Mouse (Mus musculus) testis, adult 10 weeks (tissue): ENCODE data around the gene Gm20869. TPM values are rescaled to one million over a fixed set of nuclear protein-coding genes. Genes with fewer than 3 reads are reported as not detected.

Experiments used
- polyA plus RNA-seq: library from polyadenylated mRNA; stranded (reverse); fragments of 350-450 nt; fragmentation: Illumina TruSeq; extraction: RNeasy Lipid Tissue Mini Kit (QIAGEN cat#74804); gene quantifications from one replicate; pipeline ENCODE4 v1.2.3, GENCODE M21; 2014; ENCODE audit warnings: low read depth, low replicate concordance

The Gm20869 gene
- polyA plus RNA-seq, result 13.1 TPM

GRCm38 (mm10) chrY:71469149-71469548 is at the start of gene Gm20869:
Gene Gm20869, plus strand, starts transcription at chrY:71469449.

Other genes starting within 250 kb of the Gm20869 start
- 23.1 TPM for gene Gm20870, start 222.6 kb downstream of the Gm20869 start, polyA plus RNA-seq